Mouse (Mus musculus): ENCODE measurements around the gene BC051019. TPM values are rescaled to one million over a fixed set of nuclear protein-coding genes. Genes with fewer than 3 reads are reported as not detected.
A peak's percentile ranks its signal among the peaks of the same experiment; 100 is the strongest.

BC051019 gene
- polyA plus RNA-seq (2014; fragmentation: Nextera tagmentation; extraction: Ambion mirVana): 1.1 and 4.6 TPM in 2 replicates

DNA sequence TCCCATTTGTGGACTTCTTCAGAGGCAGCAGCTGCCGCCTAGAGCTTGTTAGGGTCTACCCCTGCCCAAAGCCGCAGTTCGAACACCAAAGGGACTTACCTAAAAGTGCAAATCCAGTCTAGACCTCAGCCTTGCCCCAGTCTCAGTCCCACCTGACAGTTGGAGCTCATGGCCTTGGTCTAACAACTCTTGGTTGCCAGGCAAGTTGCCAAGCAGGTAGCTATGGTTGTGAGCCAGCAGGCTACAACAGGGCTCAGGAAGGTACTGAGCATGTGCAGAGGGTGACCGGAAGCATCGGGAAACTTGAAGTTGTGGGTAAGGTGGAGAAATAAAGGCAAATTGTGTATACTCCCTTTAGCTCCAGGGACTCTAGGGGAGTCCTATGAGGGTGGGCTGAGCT lies at the start of gene BC051019:
Gene BC051019, minus strand, starts transcription at position 154 of the 400 bp plus-strand sequence.
- no peak within 1 kb of the TSS for H3K4me2 ChIP-seq (ENCODE audit: low read depth, low read length)
- 87% methylated on average over 5 of the region's 5 CpGs for WGBS

DNA sequence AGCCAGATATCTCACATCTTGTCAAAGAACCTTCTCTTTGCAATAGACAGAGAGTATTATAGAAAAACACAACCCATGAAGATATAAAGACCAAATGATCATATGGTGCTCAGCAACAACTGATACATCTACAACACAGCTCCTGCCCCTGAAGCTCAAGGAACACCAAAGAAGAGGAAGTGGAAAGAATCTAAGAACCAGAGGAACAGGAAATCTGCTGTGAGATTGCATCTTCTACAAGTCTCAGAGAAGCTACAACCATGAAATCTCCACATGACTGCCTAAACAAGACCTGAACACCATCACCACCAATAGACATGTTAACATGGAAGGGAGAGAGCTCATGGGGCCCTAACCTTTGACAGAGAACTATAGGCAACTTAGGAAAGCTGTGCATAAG lies 48.6 kb upstream of the BC051019 start:
- no peak overlapping the region for H3K27ac ChIP-seq (replicated peaks; ENCODE audit: low read depth, low read length)
- H3K27me3 ChIP-seq (replicated peaks; ENCODE audit: control insufficient read depth, insufficient read depth, low read length): no peaks in the 10 kb centered on the region
- no peak overlapping the region for H3K4me2 ChIP-seq (ENCODE audit: low read depth, low read length)
- no peaks in the 10 kb centered on the region for H3K36me3 ChIP-seq (ENCODE audit: control insufficient read depth, insufficient read depth, low read length)
- no peak overlapping the region for H3K9ac ChIP-seq (ENCODE audit: low read depth, low read length)
- DNase-seq (ENCODE audit: low spot score) (no peak), ATAC-seq (ENCODE audit: low read depth) (no peak)
- H3K9me3 ChIP-seq (ENCODE audit: control insufficient read depth, low read length): no peaks in the 10 kb centered on the region
- H3K4me3 ChIP-seq (ENCODE audit: low read depth, low read length): no peak overlapping the region
- no peaks in the 10 kb centered on the region for H3K4me1 ChIP-seq (ENCODE audit: control insufficient read depth, insufficient read depth, low read length)

More for the DNA sequence above, at the start of gene BC051019:
- no peak within 1 kb of the TSS for H3K4me3 ChIP-seq (ENCODE audit: low read depth, low read length)
- no peak for DNase-seq (ENCODE audit: low spot score)
- no peaks in the 10 kb centered on the region for H3K36me3 ChIP-seq (ENCODE audit: control insufficient read depth, insufficient read depth, low read length)
- H3K9me3 ChIP-seq (ENCODE audit: control insufficient read depth, low read length): 0 out of 2 replicates have a peak, but pooled peaks cover 4% of the 10 kb centered on the region
- H3K27me3 ChIP-seq (replicated peaks; ENCODE audit: control insufficient read depth, insufficient read depth, low read length): no peaks in the 10 kb centered on the region
- H3K4me1 ChIP-seq (ENCODE audit: control insufficient read depth, insufficient read depth, low read length): no peaks in the 10 kb centered on the region
- H3K9ac ChIP-seq (ENCODE audit: low read depth, low read length): no peak within 1 kb of the TSS
- no peak within 1 kb of the TSS for H3K27ac ChIP-seq (replicated peaks; ENCODE audit: low read depth, low read length)
- ATAC-seq (ENCODE audit: low read depth): no peak

DNA sequence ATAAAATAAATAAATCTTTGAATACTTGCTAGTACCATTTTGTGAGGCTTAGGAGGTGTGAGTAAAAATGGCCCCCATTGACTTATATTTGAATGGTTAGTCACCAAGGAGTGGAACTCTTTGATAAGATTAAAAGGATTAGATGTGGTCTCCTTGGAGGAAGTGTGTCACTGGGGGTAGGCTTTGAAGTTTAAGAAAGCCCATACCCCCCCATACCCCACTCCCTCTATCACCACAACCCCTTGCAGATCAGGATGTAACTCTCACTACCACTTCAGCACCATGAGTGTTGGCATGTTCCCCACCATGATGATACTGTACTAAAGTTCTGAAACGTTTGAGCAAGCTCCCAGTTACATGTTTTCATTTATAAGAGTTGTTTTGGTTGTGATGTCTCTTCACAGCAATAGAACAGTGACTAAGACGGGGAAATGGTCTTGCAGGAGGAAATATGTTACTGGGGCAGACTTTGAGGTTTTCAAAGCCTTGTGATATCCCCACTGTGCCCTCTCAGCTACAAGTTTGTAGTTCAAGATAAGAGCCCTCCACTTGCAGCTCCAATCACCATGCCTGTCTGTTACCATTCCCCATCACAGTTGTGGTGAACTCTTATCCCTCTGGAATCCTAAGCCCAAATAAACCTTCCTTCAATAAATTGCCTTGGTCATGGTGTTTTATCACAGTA lies 45.2 kb upstream of the BC051019 start:
- no peaks in the 10 kb centered on the region for H3K4me1 ChIP-seq (ENCODE audit: control insufficient read depth, insufficient read depth, low read length)
- no peaks in the 10 kb centered on the region for H3K27me3 ChIP-seq (replicated peaks; ENCODE audit: control insufficient read depth, insufficient read depth, low read length)
- ATAC-seq (ENCODE audit: low read depth): no peak
- 53% methylated on average over 2 of the region's 2 CpGs for WGBS
- DNase-seq (ENCODE audit: low spot score): no peak
- H3K36me3 ChIP-seq (ENCODE audit: control insufficient read depth, insufficient read depth, low read length): no peaks in the 10 kb centered on the region
- H3K9me3 ChIP-seq (ENCODE audit: control insufficient read depth, low read length): no peaks in the 10 kb centered on the region
- H3K9ac ChIP-seq (ENCODE audit: low read depth, low read length): no peak overlapping the region
- H3K27ac ChIP-seq (replicated peaks; ENCODE audit: low read depth, low read length): no peak overlapping the region
- no peak overlapping the region for H3K4me2 ChIP-seq (ENCODE audit: low read depth, low read length)
- no peak overlapping the region for H3K4me3 ChIP-seq (ENCODE audit: low read depth, low read length)

DNA sequence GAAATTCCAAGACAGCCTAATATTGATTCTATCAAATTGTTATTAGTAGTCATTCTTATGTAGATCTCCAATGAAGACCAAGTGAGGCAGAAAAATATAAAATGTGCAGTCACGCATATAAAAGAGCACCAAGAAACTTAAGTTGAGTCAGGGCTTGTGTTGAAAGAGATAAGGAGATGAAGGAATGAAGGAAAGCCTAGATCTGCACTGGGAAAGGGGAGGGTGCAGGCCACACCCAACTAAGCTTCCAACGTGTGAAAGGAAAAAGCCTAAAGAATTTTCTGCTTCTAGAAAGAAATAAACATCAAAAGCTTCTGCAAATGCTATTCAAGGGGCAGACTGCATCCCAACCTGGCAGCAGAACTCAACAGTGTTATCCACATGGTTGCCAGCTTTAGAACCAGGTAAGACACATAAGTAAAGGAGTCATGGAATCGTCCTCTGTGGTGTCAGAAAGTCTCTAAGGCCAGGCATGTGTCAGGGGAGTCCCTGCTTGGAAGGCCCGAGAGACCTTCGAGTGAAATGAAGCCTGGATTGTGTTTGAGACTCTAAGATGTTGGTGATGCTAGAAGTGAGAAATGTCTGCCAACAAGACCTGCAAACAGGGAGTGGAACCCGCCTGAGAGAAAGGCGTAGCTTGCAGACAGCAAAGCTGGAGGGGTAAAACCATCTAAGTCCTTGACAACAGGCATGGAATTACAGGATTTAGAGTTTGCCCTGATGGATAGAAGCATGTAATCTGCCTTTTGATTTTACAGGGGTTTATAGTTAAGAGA lies 44.1 kb upstream of the BC051019 start:
- H3K4me3 ChIP-seq (ENCODE audit: low read depth, low read length): no peak overlapping the region
- no peak overlapping the region for H3K27ac ChIP-seq (replicated peaks; ENCODE audit: low read depth, low read length)
- no peak overlapping the region for H3K9ac ChIP-seq (ENCODE audit: low read depth, low read length)
- no peaks in the 10 kb centered on the region for H3K4me1 ChIP-seq (ENCODE audit: control insufficient read depth, insufficient read depth, low read length)
- H3K4me2 ChIP-seq (ENCODE audit: low read depth, low read length): no peak overlapping the region
- H3K9me3 ChIP-seq (ENCODE audit: control insufficient read depth, low read length): no peaks in the 10 kb centered on the region
- H3K27me3 ChIP-seq (replicated peaks; ENCODE audit: control insufficient read depth, insufficient read depth, low read length): no peaks in the 10 kb centered on the region
- H3K36me3 ChIP-seq (ENCODE audit: control insufficient read depth, insufficient read depth, low read length): no peaks in the 10 kb centered on the region
- 79% methylated on average over 7 of the region's 7 CpGs for WGBS
- DNase-seq (ENCODE audit: low spot score) (no peak), ATAC-seq (ENCODE audit: low read depth) (no peak)

DNA sequence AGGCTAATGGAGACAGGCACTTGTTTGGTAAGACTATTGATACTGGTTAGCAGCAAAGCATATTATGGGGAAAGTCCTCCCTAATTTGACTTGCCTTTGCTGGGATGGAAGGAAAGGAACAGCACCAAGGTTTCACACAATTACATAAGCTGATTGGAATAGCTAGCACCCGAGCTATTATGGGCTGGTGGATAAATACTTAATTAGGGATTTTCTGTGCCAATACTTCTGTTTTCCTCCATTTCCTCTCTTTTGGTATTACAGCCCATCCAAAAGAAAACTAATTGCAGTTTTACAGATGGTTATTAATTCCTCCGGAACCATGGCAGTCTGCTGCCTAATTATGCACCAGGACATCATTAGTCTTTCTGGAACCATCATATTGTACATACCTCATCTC lies 40.4 kb upstream of the BC051019 start:
- H3K4me1 ChIP-seq (ENCODE audit: control insufficient read depth, insufficient read depth, low read length): no peaks in the 10 kb centered on the region
- no peak overlapping the region for H3K27ac ChIP-seq (replicated peaks; ENCODE audit: low read depth, low read length)
- no peak overlapping the region for H3K9ac ChIP-seq (ENCODE audit: low read depth, low read length)
- DNase-seq (ENCODE audit: low spot score): no peak
- no peaks in the 10 kb centered on the region for H3K36me3 ChIP-seq (ENCODE audit: control insufficient read depth, insufficient read depth, low read length)
- H3K27me3 ChIP-seq (replicated peaks; ENCODE audit: control insufficient read depth, insufficient read depth, low read length): no peaks in the 10 kb centered on the region
- 74% methylated on average over 2 of the region's 2 CpGs for WGBS
- ATAC-seq (ENCODE audit: low read depth): no peak
- no peak overlapping the region for H3K4me2 ChIP-seq (ENCODE audit: low read depth, low read length)
- H3K4me3 ChIP-seq (ENCODE audit: low read depth, low read length): no peak overlapping the region
- no peaks in the 10 kb centered on the region for H3K9me3 ChIP-seq (ENCODE audit: control insufficient read depth, low read length)

DNA sequence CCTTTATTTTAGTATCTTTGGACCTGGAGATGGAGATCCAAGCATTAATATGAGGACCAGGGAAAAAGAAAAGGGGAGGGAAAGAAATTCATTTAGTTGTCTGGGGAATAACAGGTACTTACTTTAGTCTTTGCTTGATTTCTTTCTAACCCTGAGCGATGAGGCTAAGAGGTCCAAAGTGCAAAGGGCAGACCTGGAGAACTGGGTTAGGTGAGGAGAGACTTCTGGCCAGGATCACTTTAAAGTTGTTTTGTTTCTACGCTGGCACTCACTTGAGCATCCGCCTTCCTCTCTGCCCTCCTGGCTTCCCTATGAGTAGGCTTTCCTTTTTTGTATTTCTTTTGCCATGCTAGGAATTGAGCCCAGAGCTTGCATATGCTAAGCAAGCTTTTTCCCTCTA lies 32.6 kb upstream of the BC051019 start:
- H3K4me2 ChIP-seq (ENCODE audit: low read depth, low read length): no peak overlapping the region
- peaks cover 14% of the 10 kb centered on the region for H3K4me1 ChIP-seq (ENCODE audit: control insufficient read depth, insufficient read depth, low read length)
- H3K36me3 ChIP-seq (ENCODE audit: control insufficient read depth, insufficient read depth, low read length): no peaks in the 10 kb centered on the region
- DNase-seq (ENCODE audit: low spot score): no peak
- no peak overlapping the region for H3K27ac ChIP-seq (replicated peaks; ENCODE audit: low read depth, low read length)
- no peaks in the 10 kb centered on the region for H3K27me3 ChIP-seq (replicated peaks; ENCODE audit: control insufficient read depth, insufficient read depth, low read length)
- H3K9me3 ChIP-seq (ENCODE audit: control insufficient read depth, low read length): no peaks in the 10 kb centered on the region
- H3K4me3 ChIP-seq (ENCODE audit: low read depth, low read length): no peak overlapping the region
- ATAC-seq (ENCODE audit: low read depth): no peak
- H3K9ac ChIP-seq (ENCODE audit: low read depth, low read length): no peak overlapping the region
- 85% methylated on average over 3 of the region's 3 CpGs for WGBS

DNA sequence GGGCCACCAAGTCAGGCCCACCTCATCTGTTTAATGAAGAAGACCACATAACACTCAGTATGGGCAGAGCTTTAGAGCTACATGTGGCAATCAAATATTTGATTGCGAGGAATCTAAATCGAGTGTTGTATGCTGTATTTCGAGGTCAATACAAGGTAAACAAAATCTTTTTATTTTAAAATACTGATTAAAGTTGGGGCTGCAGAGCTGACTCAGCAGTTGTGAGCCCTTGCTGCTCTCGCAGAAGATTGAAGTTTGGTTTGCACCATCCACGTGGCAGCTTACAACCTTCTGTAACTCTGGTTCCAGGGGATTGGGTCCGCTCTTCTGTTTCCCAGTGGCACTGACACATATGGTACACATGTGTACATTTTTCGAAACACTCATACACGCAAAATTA lies 30.4 kb upstream of the BC051019 start:
- H3K36me3 ChIP-seq (ENCODE audit: control insufficient read depth, insufficient read depth, low read length): no peaks in the 10 kb centered on the region
- no peak for DNase-seq (ENCODE audit: low spot score)
- H3K4me3 ChIP-seq (ENCODE audit: low read depth, low read length): no peak overlapping the region
- no peaks in the 10 kb centered on the region for H3K27me3 ChIP-seq (replicated peaks; ENCODE audit: control insufficient read depth, insufficient read depth, low read length)
- H3K27ac ChIP-seq (replicated peaks; ENCODE audit: low read depth, low read length): no peak overlapping the region
- H3K4me2 ChIP-seq (ENCODE audit: low read depth, low read length): no peak overlapping the region
- H3K9ac ChIP-seq (ENCODE audit: low read depth, low read length): no peak overlapping the region
- no peak for ATAC-seq (ENCODE audit: low read depth)
- WGBS: 84% methylated on average over 8 of the region's 8 CpGs
- peaks cover 16% of the 10 kb centered on the region for H3K4me1 ChIP-seq (ENCODE audit: control insufficient read depth, insufficient read depth, low read length)
- no peaks in the 10 kb centered on the region for H3K9me3 ChIP-seq (ENCODE audit: control insufficient read depth, low read length)

DNA sequence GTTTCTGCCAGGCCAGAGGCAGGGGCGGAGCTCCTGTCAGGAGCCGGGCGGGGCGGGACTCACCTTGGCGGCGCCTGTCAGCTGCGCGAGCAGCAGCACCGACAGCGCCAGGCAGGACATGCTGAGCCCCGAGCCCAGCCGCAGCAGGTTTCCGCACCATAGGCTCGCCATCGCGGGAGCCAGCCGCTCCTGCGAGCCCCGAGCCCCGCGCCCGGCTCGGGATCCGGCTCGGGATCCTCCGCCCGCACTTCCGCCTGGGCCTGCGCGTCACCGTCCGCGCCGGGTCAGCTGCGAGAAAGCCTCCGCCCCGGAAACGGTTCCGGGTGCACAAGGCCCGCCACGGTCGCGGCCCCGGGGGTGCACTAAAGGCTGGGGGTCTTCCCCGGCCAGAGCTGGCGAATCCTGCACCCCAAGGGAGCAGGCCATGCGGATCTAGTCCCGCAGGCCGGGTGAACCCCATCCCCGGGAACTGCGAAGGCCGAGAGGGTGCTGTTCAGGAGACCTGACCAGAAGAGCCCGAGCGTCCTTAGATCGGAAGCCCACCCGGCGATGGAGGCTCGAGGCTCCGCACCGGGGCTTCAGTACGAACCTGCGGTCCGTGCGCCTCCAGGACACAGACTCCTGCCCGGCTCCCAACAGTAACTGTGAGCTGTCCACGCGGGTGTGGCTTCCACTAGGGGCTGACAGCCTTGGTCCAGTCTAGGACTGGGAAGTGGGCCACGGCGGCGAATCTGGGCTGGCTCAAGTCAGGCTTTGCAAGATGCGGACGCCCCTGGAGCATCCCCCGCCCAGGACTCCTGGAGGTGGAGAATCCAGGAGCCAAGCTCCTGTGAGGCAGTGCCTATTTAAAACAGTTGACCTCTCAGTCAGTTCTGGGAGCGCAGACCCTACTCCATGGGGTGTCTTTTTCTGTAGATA lies 28.6 kb upstream of the BC051019 start, which contains the start of gene Tmem9b:
Gene Tmem9b, minus strand, starts transcription at position 868 of the 918 bp plus-strand sequence.
- peak; percentile 86 for DNase-seq (ENCODE audit: low spot score)
- WGBS: 0% methylated on average over 20 of the region's 74 CpGs
- H3K27me3 ChIP-seq (replicated peaks; ENCODE audit: control insufficient read depth, insufficient read depth, low read length): no peaks in the 10 kb centered on the region
- H3K36me3 ChIP-seq (ENCODE audit: control insufficient read depth, insufficient read depth, low read length): no peaks in the 10 kb centered on the region
- peak; percentile 91 for ATAC-seq (ENCODE audit: low read depth)
- H3K27ac ChIP-seq (replicated peaks; ENCODE audit: low read depth, low read length): peak within 1 kb of the TSS; percentile 83
- H3K4me3 ChIP-seq (ENCODE audit: low read depth, low read length): peak within 1 kb of the TSS; percentile 69
- peak within 1 kb of the TSS; percentile 80 for H3K9ac ChIP-seq (ENCODE audit: low read depth, low read length)
- H3K9me3 ChIP-seq (ENCODE audit: control insufficient read depth, low read length): no peaks in the 10 kb centered on the region
- H3K4me2 ChIP-seq (ENCODE audit: low read depth, low read length): peak within 1 kb of the TSS; percentile 67
- H3K4me1 ChIP-seq (ENCODE audit: control insufficient read depth, insufficient read depth, low read length): peaks cover 16% of the 10 kb centered on the region
